Mouse (Mus musculus): ENCODE results near the gene Rnd3.

DNA sequence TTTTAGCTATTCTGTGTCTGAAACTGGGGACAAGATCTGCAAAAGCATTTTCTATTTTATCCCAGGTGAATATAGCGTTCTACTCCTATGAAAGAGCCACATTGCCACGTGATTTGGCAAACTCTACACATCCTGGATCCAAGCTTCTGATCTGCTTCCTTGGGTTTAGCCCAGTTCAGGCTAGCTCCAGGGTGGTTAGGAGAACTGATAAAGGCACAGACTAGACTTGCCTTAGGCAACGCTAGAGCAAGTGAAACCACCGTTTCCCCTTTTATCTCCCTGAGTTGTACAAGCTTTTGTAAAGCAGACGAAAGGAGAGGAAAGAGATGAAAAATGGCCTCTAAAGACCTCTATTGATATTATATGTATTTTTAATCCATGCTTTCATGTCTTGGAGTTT, 40.3 kb downstream of the Rnd3 start:
- TF ChIP-seq CTCF (IDR thresholded peaks at IDR 0.05; ENCODE audit: control insufficient read depth, insufficient read depth, low read length) (no peak), POLR2A (IDR thresholded peaks at IDR 0.05; ENCODE audit: borderline replicate concordance, control insufficient read depth, low read depth, low read length) (no peak)

Data from bone marrow, adult 2 months (tissue).